Mouse (Mus musculus) forebrain, embryonic 11.5 days (tissue): ENCODE data around the gene Fam20b. TPM values are rescaled to one million over a fixed set of nuclear protein-coding genes. Genes with fewer than 3 reads are reported as not detected.
"Not testable (repeated sequence)": the region's sequence is repeated elsewhere in the genome, so short reads cannot be mapped to it uniquely, and the experiment has no call there.

Source experiments
- ATAC-seq: fragments of 200-750 bp; cut with Nextera tagmentation; replicated peaks from 2 replicates; pipeline ENCODE4 v1.8.0; 2017; ENCODE audit warnings: moderate TSS enrichment; ENCODE audit not compliant: low FRiP score
- DNase-seq: peaks from one replicate; pipeline ENCODE4 v3.0.0-alpha.2; 2017; ENCODE audit warnings: low spot score
- H3K27ac ChIP-seq: fragments of 300-500 bp; sonication (generic); 2 replicates; pipeline ENCODE4 v1.5.1; 2014; ENCODE audit warnings: low read depth, low read length
- H3K27me3 ChIP-seq: fragments of 300-500 bp; sonication (generic); 2 replicates; pipeline ENCODE4 v1.6.1; 2014; ENCODE audit warnings: mild to moderate bottlenecking, low read length, mixed read lengths; ENCODE audit not compliant: control insufficient read depth, insufficient read depth
- H3K36me3 ChIP-seq: fragments of 300-500 bp; sonication (generic); 2 replicates; pipeline ENCODE4 v1.6.1; 2014; ENCODE audit warnings: mild to moderate bottlenecking, low read length, moderate library complexity, mixed read lengths; ENCODE audit not compliant: control insufficient read depth, insufficient read depth
- H3K4me1 ChIP-seq: fragments of 300-500 bp; sonication (generic); replicated peaks from 2 replicates; pipeline ENCODE4 v1.6.1; 2014; ENCODE audit warnings: low read length, mixed read lengths; ENCODE audit not compliant: control insufficient read depth, insufficient read depth
- H3K4me2 ChIP-seq: fragments of 300-500 bp; sonication (generic); 2 replicates; pipeline ENCODE4 v1.6.1; 2014; ENCODE audit warnings: low read depth, mild to moderate bottlenecking, low read length, moderate library complexity, mixed read lengths; ENCODE audit not compliant: severe bottlenecking
- H3K4me3 ChIP-seq: fragments of 300-500 bp; sonication (generic); 2 replicates; pipeline ENCODE4 v1.5.1; 2014; ENCODE audit warnings: low read depth, low read length
- H3K9ac ChIP-seq: fragments of 300-500 bp; sonication (generic); 2 replicates; pipeline ENCODE4 v1.6.1; 2014; ENCODE audit warnings: low read length
- H3K9me3 ChIP-seq: fragments of 300-500 bp; sonication (generic); 2 replicates; pipeline ENCODE4 v1.6.1; 2016; ENCODE audit warnings: low read length, mixed read lengths; ENCODE audit not compliant: control insufficient read depth
- WGBS: fragments of 180-500 bp; shearing (Covaris S2); extraction: QIAGEN DNeasy Blood & Tissue Kit; methylation state at CpG from one replicate; pipeline ENCODE4 v1.1.7; 2014; 5-methylcytosine and 5-hydroxymethylcytosine counted together
- polyA plus RNA-seq: library from polyadenylated mRNA; unstranded; fragments of >200 nt; fragmentation: Nextera tagmentation; extraction: Ambion mirVana; gene quantifications from 2 replicates; pipeline ENCODE4 v1.2.1, GENCODE M21; 2014

The Fam20b gene
- polyA plus RNA-seq, 1 experiment from 2014 or later, result 22.9 TPM

- 40% methylated on average over 11 of the region's 11 CpGs for WGBS
- peaks cover 6% of the 10 kb centered on the region for H3K4me1 ChIP-seq
- DNase-seq (peak; percentile 47), ATAC-seq (no peak)
- H3K9me3 ChIP-seq, result no peaks in the 10 kb centered on the region
- H3K36me3 ChIP-seq, result no peaks in the 10 kb centered on the region
- 0 out of 2 replicates have a peak, but pooled peaks cover 2% of the 10 kb centered on the region for H3K27me3 ChIP-seq
- no peak overlapping the region for H3K27ac ChIP-seq
- H3K4me3 ChIP-seq, result no peak overlapping the region
- H3K9ac ChIP-seq, result no peak overlapping the region
- H3K4me2 ChIP-seq, result no peak overlapping the region
Observed at GRCm38 (mm10) chr1:156669208-156669983, 49.5 kb downstream of the Fam20b start.

- no peak for ATAC-seq
- 0 out of 2 replicates have a peak, but pooled peaks cover under 1% of the 10 kb centered on the region for H3K27me3 ChIP-seq
- DNase-seq, result peak; percentile 46
- no peak overlapping the region for H3K4me2 ChIP-seq
- 34% methylated on average over 5 of the region's 5 CpGs for WGBS
- peaks cover 3% of the 10 kb centered on the region for H3K4me1 ChIP-seq
- H3K36me3 ChIP-seq, result no peaks in the 10 kb centered on the region
- no peak overlapping the region for H3K27ac ChIP-seq
- no peak overlapping the region for H3K9ac ChIP-seq
- no peaks in the 10 kb centered on the region for H3K9me3 ChIP-seq
- H3K4me3 ChIP-seq, result no peak overlapping the region
Observed at GRCm38 (mm10) chr1:156668602-156669001, 50.3 kb downstream of the Fam20b start.

- H3K27ac ChIP-seq, result no peak overlapping the region
- H3K36me3 ChIP-seq, result no peaks in the 10 kb centered on the region
- no peak overlapping the region for H3K4me3 ChIP-seq
- no peaks in the 10 kb centered on the region for H3K27me3 ChIP-seq
- no peaks in the 10 kb centered on the region for H3K4me1 ChIP-seq
- no peaks in the 10 kb centered on the region for H3K9me3 ChIP-seq
- DNase-seq, result peak; percentile 44
- no peak overlapping the region for H3K4me2 ChIP-seq
- H3K9ac ChIP-seq, result no peak overlapping the region
- WGBS, result 89% methylated on average over 23 of the region's 23 CpGs
- ATAC-seq, result no peak
Observed at GRCm38 (mm10) chr1:156667141-156667926, 51.6 kb downstream of the Fam20b start.

GRCm38 (mm10) chr1:156665777-156666176 is 53.1 kb downstream of the Fam20b start:
- Histone ChIP-seq H3K9ac (no peak overlapping the region), H3K4me1 (no peaks in the 10 kb centered on the region), H3K27me3 (no peaks in the 10 kb centered on the region), H3K27ac (no peak overlapping the region), H3K9me3 (no peaks in the 10 kb centered on the region), H3K4me2 (no peak overlapping the region), H3K36me3 (no peaks in the 10 kb centered on the region), H3K4me3 (no peak overlapping the region)
- 88% methylated on average over 8 of the region's 8 CpGs for WGBS
- peak; percentile 38 for DNase-seq
- ATAC-seq, result no peak

- not testable (repeated sequence) for H3K9ac ChIP-seq, H3K36me3 ChIP-seq, H3K4me3 ChIP-seq, H3K27ac ChIP-seq, ATAC-seq, H3K27me3 ChIP-seq, H3K4me2 ChIP-seq, H3K4me1 ChIP-seq, H3K9me3 ChIP-seq
- 76% methylated on average over 20 of the region's 21 CpGs for WGBS
- DNase-seq, result peak; percentile 41
Observed at GRCm38 (mm10) chr1:156660660-156661236, 58.1 kb downstream of the Fam20b start.

GRCm38 (mm10) chr1:156659906-156660659 is 58.8 kb downstream of the Fam20b start:
- no peak overlapping the region for H3K4me3 ChIP-seq
- H3K9me3 ChIP-seq, result no peaks in the 10 kb centered on the region
- no peak overlapping the region for H3K27ac ChIP-seq
- H3K9ac ChIP-seq, result no peak overlapping the region
- H3K4me1 ChIP-seq, result no peaks in the 10 kb centered on the region
- no peak overlapping the region for H3K4me2 ChIP-seq
- no peaks in the 10 kb centered on the region for H3K36me3 ChIP-seq
- 89% methylated on average over 13 of the region's 13 CpGs for WGBS
- ATAC-seq, result no peak
- peak; percentile 5 for DNase-seq
- no peaks in the 10 kb centered on the region for H3K27me3 ChIP-seq

- Histone ChIP-seq H3K27me3 (no peaks in the 10 kb centered on the region), H3K9me3 (no peaks in the 10 kb centered on the region), H3K4me3 (no peak overlapping the region), H3K4me1 (no peaks in the 10 kb centered on the region), H3K36me3 (no peaks in the 10 kb centered on the region), H3K9ac (no peak overlapping the region), H3K27ac (no peak overlapping the region), H3K4me2 (no peak overlapping the region)
- 88% methylated on average over 5 of the region's 5 CpGs for WGBS
- ATAC-seq, result no peak
- peak; percentile 14 for DNase-seq
Observed at GRCm38 (mm10) chr1:156658676-156659075, 60.2 kb downstream of the Fam20b start.

- ATAC-seq, result no peak
- DNase-seq, result peak; percentile 39
- no peak overlapping the region for H3K27ac ChIP-seq
Observed at GRCm38 (mm10) chr1:156657523-156657922, 61.4 kb downstream of the Fam20b start.

More at GRCm38 (mm10) chr1:156657523-156657922, 61.4 kb downstream of the Fam20b start:
- no peak overlapping the region for H3K9ac ChIP-seq
- 85% methylated on average over 4 of the region's 4 CpGs for WGBS
- no peak overlapping the region for H3K4me3 ChIP-seq
- H3K4me2 ChIP-seq, result no peak overlapping the region
- no peaks in the 10 kb centered on the region for H3K9me3 ChIP-seq
- H3K36me3 ChIP-seq, result no peaks in the 10 kb centered on the region
- no peaks in the 10 kb centered on the region for H3K4me1 ChIP-seq
- H3K27me3 ChIP-seq, result no peaks in the 10 kb centered on the region
